Mouse (Mus musculus) heart, embryonic 16.5 days (tissue): ENCODE results near the gene Rasl10a. TPM values are rescaled to one million over a fixed set of nuclear protein-coding genes. Genes with fewer than 3 reads are reported as not detected.

ENCODE experiments used
- ATAC-seq: fragments of 200-750 bp; cut with Nextera tagmentation; replicated peaks from 2 replicates; pipeline ENCODE4 v1.8.0; 2017; ENCODE audit warnings: moderate number of reproducible peaks; ENCODE audit not compliant: insufficient read depth, low FRiP score; ENCODE audit errors: extremely low read depth
- H3K27ac ChIP-seq: fragments of 300-500 bp; sonication (generic); 2 replicates; pipeline ENCODE4 v1.5.1; 2014; ENCODE audit warnings: mild to moderate bottlenecking, low read length, control low read depth, moderate library complexity
- H3K27me3 ChIP-seq: fragments of 300-500 bp; sonication (generic); 2 replicates; pipeline ENCODE4 v1.6.1; 2014; ENCODE audit warnings: low read length, mixed read lengths; ENCODE audit not compliant: control insufficient read depth, insufficient read depth
- H3K36me3 ChIP-seq: fragments of 300-500 bp; sonication (generic); 2 replicates; pipeline ENCODE4 v1.6.1; 2014; ENCODE audit not compliant: control insufficient read depth, insufficient read depth
- H3K4me1 ChIP-seq: fragments of 300-500 bp; sonication (generic); 2 replicates; pipeline ENCODE4 v1.6.1; 2014; ENCODE audit warnings: low read length, mixed read lengths; ENCODE audit not compliant: control insufficient read depth, insufficient read depth
- H3K4me2 ChIP-seq: fragments of 300-500 bp; sonication (generic); 2 replicates; pipeline ENCODE4 v1.6.1; 2014; ENCODE audit warnings: low read depth, mild to moderate bottlenecking, control low read depth, low read length
- H3K4me3 ChIP-seq: fragments of 300-500 bp; sonication (generic); 2 replicates; pipeline ENCODE4 v1.5.1; 2014; ENCODE audit warnings: mild to moderate bottlenecking, control low read depth, low read length
- H3K9ac ChIP-seq: fragments of 300-500 bp; sonication (generic); 2 replicates; pipeline ENCODE4 v1.6.1; 2014; ENCODE audit warnings: low read length, control low read depth
- H3K9me3 ChIP-seq: fragments of 300-500 bp; sonication (generic); replicated peaks from 2 replicates; pipeline ENCODE4 v1.6.1; 2016; ENCODE audit warnings: low read length; ENCODE audit not compliant: control insufficient read depth
- WGBS: fragments of 180-500 bp; shearing (Covaris S2); extraction: QIAGEN DNeasy Blood & Tissue Kit; methylation state at CpG from one replicate; pipeline ENCODE4 v1.1.7; 2014; 5-methylcytosine and 5-hydroxymethylcytosine counted together
- microRNA-seq: library from miRNA; unstranded; fragments of <30 nt; microRNA quantifications from one replicate; pipeline ENCODE4, GENCODE M21; 2017
- polyA plus RNA-seq: library from polyadenylated mRNA; unstranded; fragments of >200 nt; fragmentation: Nextera tagmentation; extraction: Ambion mirVana; gene quantifications from 2 replicates; pipeline ENCODE4 v1.2.1, GENCODE M21; 2015

Rasl10a gene
- polyA plus RNA-seq, 1 experiment from 2014 or later = 1.4 TPM

DNA sequence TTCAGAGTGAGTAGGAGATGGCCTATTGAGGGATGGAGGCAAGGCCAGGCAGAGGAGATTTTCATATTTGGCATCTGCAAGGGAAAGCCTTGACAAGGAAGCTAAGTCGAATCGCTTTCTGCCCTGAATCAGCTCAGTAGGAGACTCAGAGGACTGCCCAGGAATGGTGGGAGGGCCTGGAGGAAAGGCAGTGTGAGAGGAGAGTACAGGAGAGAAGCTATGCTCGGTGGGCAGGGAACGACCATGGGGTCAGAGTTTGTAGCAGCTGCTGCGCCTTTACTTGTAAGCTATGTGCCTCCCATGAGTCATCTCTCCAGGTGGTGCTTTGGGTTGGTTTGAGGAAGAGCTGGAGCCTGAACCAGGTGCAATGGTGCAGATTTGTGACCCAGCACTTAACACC, 42.9 kb downstream of the Rasl10a start:
- 60% methylated on average over 5 of the region's 5 CpGs for WGBS
- Histone ChIP-seq H3K9ac (peak overlapping the region; percentile 100), H3K36me3 (peaks cover 16% of the 10 kb centered on the region), H3K4me1 (peaks cover 27% of the 10 kb centered on the region), H3K27me3 (no peaks in the 10 kb centered on the region), H3K9me3 (no peaks in the 10 kb centered on the region), H3K4me3 (peak overlapping the region; percentile 98; the same call in 1 of the 2 replicates), H3K27ac (no peak overlapping the region), H3K4me2 (peak overlapping the region; percentile 92)
- ATAC-seq = no peak

- Histone ChIP-seq H3K36me3 (peaks cover 16% of the 10 kb centered on the region), H3K27me3 (no peaks in the 10 kb centered on the region), H3K4me3 (no peak overlapping the region), H3K9me3 (no peaks in the 10 kb centered on the region), H3K27ac (no peak overlapping the region), H3K9ac (no peak overlapping the region), H3K4me2 (no peak overlapping the region), H3K4me1 (peaks cover 20% of the 10 kb centered on the region)
- 85% methylated on average over 6 of the region's 6 CpGs for WGBS
- no peak for ATAC-seq
Measured at GRCm38 (mm10) chr11:5101641-5102040, 43.7 kb downstream of the Rasl10a start.

GRCm38 (mm10) chr11:5102384-5102783, 44.5 kb downstream of the Rasl10a start:
- no peak overlapping the region for H3K9ac ChIP-seq
- no peaks in the 10 kb centered on the region for H3K27me3 ChIP-seq
- H3K9me3 ChIP-seq = no peaks in the 10 kb centered on the region
- WGBS = 81% methylated on average over 7 of the region's 7 CpGs
- ATAC-seq = no peak
- H3K36me3 ChIP-seq = peaks cover 16% of the 10 kb centered on the region
- no peak overlapping the region for H3K27ac ChIP-seq
- no peak overlapping the region for H3K4me3 ChIP-seq
- peaks cover 13% of the 10 kb centered on the region for H3K4me1 ChIP-seq
- no peak overlapping the region for H3K4me2 ChIP-seq

GRCm38 (mm10) chr11:5103986-5104509, 46.1 kb downstream of the Rasl10a start:
- Histone ChIP-seq H3K27ac (no peak overlapping the region), H3K9ac (no peak overlapping the region), H3K36me3 (peaks cover 16% of the 10 kb centered on the region), H3K9me3 (no peaks in the 10 kb centered on the region), H3K4me2 (no peak overlapping the region), H3K4me1 (peaks cover 10% of the 10 kb centered on the region), H3K27me3 (no peaks in the 10 kb centered on the region), H3K4me3 (no peak overlapping the region)
- WGBS = 91% methylated on average over 4 of the region's 4 CpGs
- no peak for ATAC-seq

DNA sequence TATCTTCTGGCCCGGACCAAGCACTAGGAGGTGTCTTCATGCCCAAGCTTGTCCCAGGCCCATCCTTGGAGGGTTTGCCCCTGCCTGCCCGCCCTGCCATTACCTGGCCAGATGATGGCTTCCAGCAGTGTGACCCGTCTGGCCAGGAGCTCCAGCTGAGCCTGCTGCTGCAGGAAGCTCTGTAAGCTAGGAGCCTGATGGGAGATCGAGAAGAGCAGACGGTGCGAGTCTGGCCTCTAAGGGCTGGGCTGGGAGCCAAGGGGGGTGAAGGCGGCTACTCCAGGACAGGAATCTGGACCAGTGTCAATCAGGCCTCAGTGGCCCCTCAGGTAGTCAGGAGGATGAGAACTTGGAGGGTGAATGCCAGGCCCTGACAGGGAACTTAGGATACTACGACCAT, 51.5 kb downstream of the Rasl10a start:
- 0 out of 2 replicates have a peak, but pooled peaks have one; percentile 39 for ATAC-seq
- WGBS = 51% methylated on average over 8 of the region's 8 CpGs

More for the DNA sequence above, 51.5 kb downstream of the Rasl10a start:
- Histone ChIP-seq H3K4me3 (no peak overlapping the region), H3K9ac (no peak overlapping the region), H3K4me1 (peaks cover 9% of the 10 kb centered on the region), H3K27ac (no peak overlapping the region), H3K4me2 (no peak overlapping the region), H3K36me3 (peaks cover 5% of the 10 kb centered on the region), H3K9me3 (no peaks in the 10 kb centered on the region), H3K27me3 (no peaks in the 10 kb centered on the region)

Small RNA genes lying within 50 kb of the gene (microRNA-seq; reads per million reads assigned to microRNA genes)
- gene Gm47296 = not detected

Other genes starting within 250 kb of the Rasl10a start
- gene Nf2, start 208.6 kb upstream of the Rasl10a start, polyA plus RNA-seq = 42.8 and 44.8 TPM in 2 replicates
- 22.3 and 23.2 TPM in 2 replicates for gene Nipsnap1, start 184.2 kb upstream of the Rasl10a start, polyA plus RNA-seq
- 23.4 and 25.9 TPM in 2 replicates for gene Thoc5, start 162.8 kb upstream of the Rasl10a start, polyA plus RNA-seq
- gene Nefh, start 110.1 kb upstream of the Rasl10a start, polyA plus RNA-seq = 0.42 and 0.60 TPM in 2 replicates
- 44.4 and 45.1 TPM in 2 replicates for gene Ap1b1, start 71.3 kb upstream of the Rasl10a start, polyA plus RNA-seq
- 16.4 and 19.1 TPM in 2 replicates for gene Gas2l1, start 7.2 kb downstream of the Rasl10a start, polyA plus RNA-seq
- 30.5 and 33.0 TPM in 2 replicates for gene Rhbdd3, start 40.8 kb downstream of the Rasl10a start, polyA plus RNA-seq
- gene Ewsr1, start 41.1 kb downstream of the Rasl10a start, polyA plus RNA-seq = 460 and 463 TPM in 2 replicates
- 8.0 and 10.6 TPM in 2 replicates for gene Emid1, start 94.1 kb downstream of the Rasl10a start, polyA plus RNA-seq
- gene Kremen1, start 203.4 kb downstream of the Rasl10a start, polyA plus RNA-seq = 28.1 and 34.0 TPM in 2 replicates